Mouse (Mus musculus): Measurements from ENCODE around the gene Med10. TPM values are rescaled to one million over a fixed set of nuclear protein-coding genes. Genes with fewer than 3 reads are reported as not detected.

Med10 gene
- 46.3 and 46.9 TPM in 2 replicates for polyA plus RNA-seq (2015; fragmentation: Nextera tagmentation; extraction: Ambion mirVana)

- Histone ChIP-seq H3K27me3 (ENCODE audit: insufficient read depth, low read length) (no peaks in the 10 kb centered on the region), H3K4me3 (ENCODE audit: low read depth, low read length) (no peak within 1 kb of the TSS), H3K9ac (replicated peaks) (no peak within 1 kb of the TSS), H3K4me2 (ENCODE audit: low read depth, low read length) (no peak within 1 kb of the TSS), H3K27ac (ENCODE audit: low read depth) (no peak within 1 kb of the TSS), H3K9me3 (ENCODE audit: low read length) (no peaks in the 10 kb centered on the region), H3K36me3 (replicated peaks; ENCODE audit: insufficient read depth, low read length) (no peaks in the 10 kb centered on the region), H3K4me1 (ENCODE audit: insufficient read depth) (no peaks in the 10 kb centered on the region)
- WGBS (ENCODE audit: insufficient replicate concordance) = 75% methylated on average over 5 of the region's 5 CpGs
- DNase-seq = no peak
- ATAC-seq = no peak
- no peak for TF ChIP-seq CTCF (IDR thresholded peaks at IDR 0.05; ENCODE audit: low read depth)
- TF ChIP-seq EP300 (IDR thresholded peaks at IDR 0.05; ENCODE audit: low read depth) = no peak
These were observed at the start of gene Med10 for GRCm38 (mm10) chr13:69802095-69802494. Gene Med10 (plus strand): TSS chr13:69802395.

- 75% methylated on average over 2 of the region's 2 CpGs for WGBS (ENCODE audit: insufficient replicate concordance)
- Histone ChIP-seq H3K9me3 (ENCODE audit: low read length) (no peaks in the 10 kb centered on the region), H3K36me3 (replicated peaks; ENCODE audit: insufficient read depth, low read length) (no peaks in the 10 kb centered on the region), H3K9ac (replicated peaks) (no peak overlapping the region), H3K4me1 (ENCODE audit: insufficient read depth) (no peaks in the 10 kb centered on the region), H3K27ac (ENCODE audit: low read depth) (no peak overlapping the region), H3K4me3 (ENCODE audit: low read depth, low read length) (no peak overlapping the region), H3K27me3 (ENCODE audit: insufficient read depth, low read length) (no peaks in the 10 kb centered on the region), H3K4me2 (ENCODE audit: low read depth, low read length) (no peak overlapping the region)
- no peak for ATAC-seq
- TF ChIP-seq CTCF (IDR thresholded peaks at IDR 0.05; ENCODE audit: low read depth) (no peak), EP300 (IDR thresholded peaks at IDR 0.05; ENCODE audit: low read depth) (no peak)
- DNase-seq = no peak
These were observed 49.3 kb upstream of the Med10 start for GRCm38 (mm10) chr13:69752875-69753274.

- Histone ChIP-seq H3K27me3 (ENCODE audit: insufficient read depth, low read length) (no peaks in the 10 kb centered on the region), H3K4me1 (ENCODE audit: insufficient read depth) (no peaks in the 10 kb centered on the region), H3K27ac (ENCODE audit: low read depth) (no peak overlapping the region), H3K9me3 (ENCODE audit: low read length) (no peaks in the 10 kb centered on the region), H3K4me3 (ENCODE audit: low read depth, low read length) (no peak overlapping the region), H3K36me3 (replicated peaks; ENCODE audit: insufficient read depth, low read length) (no peaks in the 10 kb centered on the region), H3K4me2 (ENCODE audit: low read depth, low read length) (no peak overlapping the region), H3K9ac (replicated peaks) (no peak overlapping the region)
- 64% methylated on average over 6 of the region's 6 CpGs for WGBS (ENCODE audit: insufficient replicate concordance)
- TF ChIP-seq EP300 (IDR thresholded peaks at IDR 0.05; ENCODE audit: low read depth) (no peak), CTCF (IDR thresholded peaks at IDR 0.05; ENCODE audit: low read depth) (no peak)
- DNase-seq (no peak), ATAC-seq (no peak)
These were observed 43.2 kb upstream of the Med10 start for GRCm38 (mm10) chr13:69758979-69759378.

GRCm38 (mm10) chr13:69761393-69761792 lies 40.8 kb upstream of the Med10 start:
- Histone ChIP-seq H3K36me3 (replicated peaks; ENCODE audit: insufficient read depth, low read length) (no peaks in the 10 kb centered on the region), H3K9me3 (ENCODE audit: low read length) (no peaks in the 10 kb centered on the region), H3K4me2 (ENCODE audit: low read depth, low read length) (no peak overlapping the region), H3K27ac (ENCODE audit: low read depth) (no peak overlapping the region), H3K4me1 (ENCODE audit: insufficient read depth) (no peaks in the 10 kb centered on the region), H3K9ac (replicated peaks) (no peak overlapping the region), H3K27me3 (ENCODE audit: insufficient read depth, low read length) (no peaks in the 10 kb centered on the region), H3K4me3 (ENCODE audit: low read depth, low read length) (no peak overlapping the region)
- 78% methylated on average over 10 of the region's 10 CpGs for WGBS (ENCODE audit: insufficient replicate concordance)
- ATAC-seq = no peak
- TF ChIP-seq EP300 (IDR thresholded peaks at IDR 0.05; ENCODE audit: low read depth) = no peak
- DNase-seq = no peak

- no peak for ATAC-seq
- Histone ChIP-seq H3K27me3 (ENCODE audit: insufficient read depth, low read length) (no peaks in the 10 kb centered on the region), H3K27ac (ENCODE audit: low read depth) (no peak overlapping the region), H3K4me1 (ENCODE audit: insufficient read depth) (no peaks in the 10 kb centered on the region), H3K9me3 (ENCODE audit: low read length) (no peaks in the 10 kb centered on the region), H3K9ac (replicated peaks) (no peak overlapping the region), H3K4me3 (ENCODE audit: low read depth, low read length) (no peak overlapping the region), H3K36me3 (replicated peaks; ENCODE audit: insufficient read depth, low read length) (no peaks in the 10 kb centered on the region), H3K4me2 (ENCODE audit: low read depth, low read length) (no peak overlapping the region)
- WGBS (ENCODE audit: insufficient replicate concordance) = 82% methylated on average over 9 of the region's 9 CpGs
- no peak for TF ChIP-seq CTCF (IDR thresholded peaks at IDR 0.05; ENCODE audit: low read depth)
- no peak for TF ChIP-seq EP300 (IDR thresholded peaks at IDR 0.05; ENCODE audit: low read depth)
- no peak for DNase-seq
These were observed 37.5 kb upstream of the Med10 start for GRCm38 (mm10) chr13:69764646-69765045.

- H3K27me3 ChIP-seq (ENCODE audit: insufficient read depth, low read length) = no peaks in the 10 kb centered on the region
- H3K4me3 ChIP-seq (ENCODE audit: low read depth, low read length) = no peak overlapping the region
- 78% methylated on average over 10 of the region's 10 CpGs for WGBS (ENCODE audit: insufficient replicate concordance)
- no peak overlapping the region for H3K9ac ChIP-seq (replicated peaks)
- DNase-seq = no peak
- H3K4me2 ChIP-seq (ENCODE audit: low read depth, low read length) = no peak overlapping the region
- H3K9me3 ChIP-seq (ENCODE audit: low read length) = no peaks in the 10 kb centered on the region
- ATAC-seq = no peak
- TF ChIP-seq CTCF (IDR thresholded peaks at IDR 0.05; ENCODE audit: low read depth) = no peak
- TF ChIP-seq EP300 (IDR thresholded peaks at IDR 0.05; ENCODE audit: low read depth) = no peak
- no peaks in the 10 kb centered on the region for H3K36me3 ChIP-seq (replicated peaks; ENCODE audit: insufficient read depth, low read length)
- no peaks in the 10 kb centered on the region for H3K4me1 ChIP-seq (ENCODE audit: insufficient read depth)
- no peak overlapping the region for H3K27ac ChIP-seq (ENCODE audit: low read depth)
These were observed 34.0 kb upstream of the Med10 start for GRCm38 (mm10) chr13:69768152-69768551.
